Mouse (Mus musculus) adrenal gland, postnatal 10 days (tissue): Measurements from ENCODE around the gene Sarm1. TPM values are rescaled to one million over a fixed set of nuclear protein-coding genes. Genes with fewer than 3 reads are reported as not detected.

Experiments
- DNase-seq: peaks from one replicate; pipeline ENCODE4 v3.0.0; 2021; ENCODE audit warnings: mixed read lengths
- total RNA-seq, 2 experiments: library from RNA; stranded (reverse); gene quantifications; 2 replicates each; pipeline ENCODE4 v1.2.3; 2021

The Sarm1 gene
- total RNA-seq, 2 experiments from 2014 or later: 3.2 to 5.5 TPM

- DNase-seq: peak; percentile 94
Measured at GRCm38 (mm10) chr11:78512025-78512957, 14.7 kb upstream of the Sarm1 start, which contains the start of the genes Tmem199 and Poldip2. TSS of gene Tmem199 (minus strand) at chr11:78512172. TSS of gene Poldip2 (plus strand) at chr11:78512193.

- no peak for DNase-seq
Measured at GRCm38 (mm10) chr11:78509148-78509547, 11.6 kb upstream of the Sarm1 start.

- DNase-seq: no peak
Measured at GRCm38 (mm10) chr11:78505430-78505829, 7.9 kb upstream of the Sarm1 start.

- DNase-seq: no peak
Measured at GRCm38 (mm10) chr11:78502909-78503650, 5.5 kb upstream of the Sarm1 start, which contains the start of gene Sebox. TSS of gene Sebox (plus strand) at chr11:78503447.

GRCm38 (mm10) chr11:78501529-78501928, 4.0 kb upstream of the Sarm1 start:
- DNase-seq: no peak

GRCm38 (mm10) chr11:78500623-78501202, 3.2 kb upstream of the Sarm1 start:
- DNase-seq: no peak

- DNase-seq: no peak
Measured at GRCm38 (mm10) chr11:78499543-78499942, 2.0 kb upstream of the Sarm1 start.

- DNase-seq: no peak
Measured at GRCm38 (mm10) chr11:78499004-78499403, 1.4 kb upstream of the Sarm1 start, which contains the start of gene Vtn. TSS of gene Vtn (plus strand) at chr11:78499091.

- peak; percentile 58 for DNase-seq
Measured at GRCm38 (mm10) chr11:78497071-78497541, 448 bp downstream of the Sarm1 start.

GRCm38 (mm10) chr11:78495904-78496303, 1.6 kb downstream of the Sarm1 start:
- DNase-seq: peak; percentile 66

- DNase-seq: peak; percentile 51
Measured at GRCm38 (mm10) chr11:78490781-78491241, 6.7 kb downstream of the Sarm1 start.

GRCm38 (mm10) chr11:78488168-78488567, 9.4 kb downstream of the Sarm1 start:
- peak; percentile 81 for DNase-seq

GRCm38 (mm10) chr11:78483639-78484038, 13.9 kb downstream of the Sarm1 start:
- DNase-seq: no peak

GRCm38 (mm10) chr11:78475289-78475688, 22.3 kb downstream of the Sarm1 start:
- no peak for DNase-seq

- peak; percentile 32 for DNase-seq
Measured at GRCm38 (mm10) chr11:78471326-78472103, 26.0 kb downstream of the Sarm1 start.

- DNase-seq: no peak
Measured at GRCm38 (mm10) chr11:78467932-78468331, 29.6 kb downstream of the Sarm1 start.

GRCm38 (mm10) chr11:78467515-78467914, 30.0 kb downstream of the Sarm1 start:
- DNase-seq: no peak

GRCm38 (mm10) chr11:78466242-78466912, 31.2 kb downstream of the Sarm1 start:
- DNase-seq: peak; percentile 18

GRCm38 (mm10) chr11:78465568-78466180, 31.9 kb downstream of the Sarm1 start, which contains the start of gene Slc46a1:
TSS of gene Slc46a1 (plus strand) at chr11:78465697.
- DNase-seq: peak; percentile 94

GRCm38 (mm10) chr11:78465116-78465515, 32.4 kb downstream of the Sarm1 start:
- DNase-seq: no peak
